Mouse (Mus musculus) large intestine, adult 2 months (tissue): ENCODE results near the gene Wbp11. TPM values are rescaled to one million over a fixed set of nuclear protein-coding genes. Genes with fewer than 3 reads are reported as not detected.

Experiments used
- DNase-seq: peaks from one replicate; pipeline ENCODE4 v3.0.0-alpha.2; 2012; ENCODE audit warnings: low read depth, low spot score
- WGBS: fragments of 180-500 bp; shearing (Covaris S2); methylation state at CpG from one replicate; pipeline ENCODE4 v1.1.7; 2018; 5-methylcytosine and 5-hydroxymethylcytosine counted together
- polyA plus RNA-seq: library from polyadenylated mRNA; depleted of rRNA; stranded (reverse); fragments of >200 nt; gene quantifications from 2 replicates; pipeline ENCODE4 v1.2.3, GENCODE M21; 2012; rRNA removed

Gene Wbp11
- polyA plus RNA-seq, 1 experiment, result 26.9 TPM

DNA sequence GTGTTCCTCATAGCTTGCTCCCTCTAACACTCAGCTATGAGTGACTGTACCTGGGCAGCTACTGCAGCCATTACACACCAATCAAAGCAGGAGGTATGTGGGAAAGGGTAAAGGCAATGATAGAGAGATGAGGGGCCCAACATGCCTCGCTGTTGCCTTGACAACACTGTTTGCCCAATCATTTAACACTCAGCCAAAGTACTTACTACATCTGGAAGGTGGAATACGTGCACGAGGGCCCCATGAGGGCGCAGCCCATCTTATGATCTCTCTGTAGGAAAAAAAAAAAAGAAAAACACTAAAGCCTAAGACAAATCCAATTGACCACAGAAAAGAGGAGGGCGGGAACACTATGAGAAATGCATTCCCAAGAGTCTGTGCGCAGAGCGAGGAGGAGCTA is 58.2 kb downstream of the Wbp11 start:
- 58% methylated on average over 7 of the region's 7 CpGs for WGBS
- no peak for DNase-seq

GRCm38 (mm10) chr6:136769143-136769542 is 58.9 kb downstream of the Wbp11 start:
- 85% methylated on average over 8 of the region's 8 CpGs for WGBS
- no peak for DNase-seq

DNA sequence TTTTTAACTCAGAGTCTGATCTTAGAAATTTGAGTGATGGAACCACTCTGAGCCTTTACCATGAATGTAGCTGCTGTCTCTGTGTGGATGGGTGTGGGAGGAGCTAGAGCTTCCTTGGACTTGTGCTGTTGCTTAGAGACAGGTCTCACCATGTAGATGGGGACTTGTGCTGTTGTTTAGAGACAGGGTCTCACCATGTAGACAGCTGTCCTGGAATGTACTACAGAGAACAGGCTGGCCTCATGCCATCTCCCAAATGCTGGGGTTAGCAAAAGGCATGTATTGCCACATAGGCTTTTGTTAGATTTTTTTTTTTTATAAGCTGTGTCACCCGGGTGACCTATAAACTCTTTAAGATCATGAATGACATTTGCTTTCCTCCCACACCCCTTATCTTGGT is 64.1 kb downstream of the Wbp11 start:
- 5% methylated on average over 1 of the region's 1 CpGs for WGBS

More for the DNA sequence above, 64.1 kb downstream of the Wbp11 start:
- no peak for DNase-seq

Other genes starting within 250 kb of the Wbp11 start
- 43.4 and 87.0 TPM in 2 replicates for gene Plbd1, start 166.3 kb downstream of the Wbp11 start, polyA plus RNA-seq
- gene Gucy2c, start 46.5 kb downstream of the Wbp11 start, polyA plus RNA-seq, result 75.9 and 98.3 TPM in 2 replicates
- 2.2 and 2.6 TPM in 2 replicates for gene Hist4h4, start 23.8 kb downstream of the Wbp11 start, polyA plus RNA-seq
- 221 and 301 TPM in 2 replicates for gene H2afj, start 20.0 kb downstream of the Wbp11 start, polyA plus RNA-seq
- gene BC049715, start 607 bp downstream of the Wbp11 start, polyA plus RNA-seq, result 0.12 and 0.19 TPM in 2 replicates
- not detected in 2 replicates for gene Smco3, start 7.2 kb upstream of the Wbp11 start, polyA plus RNA-seq
- gene Art4, start 29.5 kb upstream of the Wbp11 start, polyA plus RNA-seq, result 0.60 and 0.64 TPM in 2 replicates
- gene Mgp, start 47.6 kb upstream of the Wbp11 start, polyA plus RNA-seq, result 209 and 260 TPM in 2 replicates
- gene Erp27, start 93.9 kb upstream of the Wbp11 start, polyA plus RNA-seq, result 0.19 and 0.32 TPM in 2 replicates
- gene Pde6h, start 95.6 kb upstream of the Wbp11 start, polyA plus RNA-seq, result 0.01 TPM in 1 of 2 replicates, not detected in the other
- 54.6 and 61.2 TPM in 2 replicates for gene Arhgdib, start 113.7 kb upstream of the Wbp11 start, polyA plus RNA-seq